Mouse (Mus musculus) cerebellum, adult 2 months (tissue): Measurements from ENCODE around the gene Amn1.

ENCODE experiments used
- CTCF ChIP-seq: fragments of 200-500 bp; IDR thresholded peaks from 2 replicates; pipeline ENCODE4 v1.5.1; 2011; ENCODE audit warnings: low read depth, mild to moderate bottlenecking, control low read depth, low read length, moderate library complexity, borderline replicate concordance; ENCODE audit not compliant: insufficient read depth
- POLR2A ChIP-seq: fragments of 200-500 bp; IDR thresholded peaks from 2 replicates; pipeline ENCODE4 v1.6.1; 2011; ENCODE audit warnings: low read length, control low read depth, borderline replicate concordance; ENCODE audit not compliant: insufficient read depth

DNA sequence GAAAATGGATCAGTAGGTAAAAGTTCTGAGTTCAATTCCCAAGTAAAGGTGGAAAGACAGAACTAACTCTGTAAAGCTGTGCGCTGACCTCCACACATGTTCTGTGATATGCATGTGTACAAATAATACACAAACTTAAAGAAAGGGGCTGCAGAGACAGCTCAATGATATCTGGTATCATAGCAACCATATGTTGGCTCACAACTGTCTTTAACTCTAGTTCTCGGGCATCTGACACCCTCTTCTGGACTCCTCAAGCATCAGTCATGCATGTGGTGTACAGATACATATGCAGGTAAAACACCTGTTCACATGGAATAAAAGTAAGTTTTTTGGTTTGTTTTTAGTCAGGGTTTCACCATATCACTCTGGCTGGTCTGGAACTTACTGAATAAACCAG, 20.1 kb downstream of the Amn1 start:
- TF ChIP-seq CTCF (no peak), POLR2A (no peak)
